Mouse (Mus musculus) limb, embryonic 13.5 days (tissue): ENCODE results near the gene Rpl10a. TPM values are rescaled to one million over a fixed set of nuclear protein-coding genes. Genes with fewer than 3 reads are reported as not detected.
"Not testable (repeated sequence)": the region's sequence is repeated elsewhere in the genome, so short reads cannot be mapped to it uniquely, and the experiment has no call there.

Source experiments
- ATAC-seq: fragments of 200-750 bp; cut with Nextera tagmentation; 2 replicates; pipeline ENCODE4 v1.8.0; 2017; ENCODE audit warnings: low read depth, moderate number of reproducible peaks, moderate TSS enrichment; ENCODE audit not compliant: low FRiP score
- H3K27ac ChIP-seq: fragments of 300-500 bp; sonication (generic); 2 replicates; pipeline ENCODE4 v1.5.1; 2015; ENCODE audit warnings: inconsistent platforms, mild to moderate bottlenecking, moderate library complexity
- H3K27me3 ChIP-seq: fragments of 300-500 bp; sonication (generic); 2 replicates; pipeline ENCODE4 v1.6.1; 2015; ENCODE audit warnings: mild to moderate bottlenecking, inconsistent platforms
- H3K36me3 ChIP-seq: fragments of 300-500 bp; sonication (generic); 2 replicates; pipeline ENCODE4 v1.6.1; 2015; ENCODE audit warnings: inconsistent platforms, mild to moderate bottlenecking, moderate library complexity
- H3K4me1 ChIP-seq: fragments of 300-500 bp; sonication (generic); 2 replicates; pipeline ENCODE4 v1.6.1; 2015; ENCODE audit warnings: inconsistent platforms
- H3K4me2 ChIP-seq: fragments of 300-500 bp; sonication (generic); replicated peaks from 2 replicates; pipeline ENCODE4 v1.6.1; 2015; ENCODE audit warnings: inconsistent platforms, mild to moderate bottlenecking, moderate library complexity
- H3K4me3 ChIP-seq: fragments of 300-500 bp; sonication (generic); 2 replicates; pipeline ENCODE4 v1.5.1; 2015; ENCODE audit warnings: moderate library complexity, mild to moderate bottlenecking, inconsistent platforms
- H3K9ac ChIP-seq: fragments of 300-500 bp; sonication (generic); 2 replicates; pipeline ENCODE4 v1.6.1; 2015; ENCODE audit warnings: mild to moderate bottlenecking, inconsistent platforms
- H3K9me3 ChIP-seq: fragments of 300-500 bp; sonication (generic); 2 replicates; pipeline ENCODE4 v1.6.1; 2016; ENCODE audit warnings: inconsistent platforms
- WGBS: fragments of 180-500 bp; shearing (Covaris S2); methylation state at CpG from one replicate; pipeline ENCODE4 v1.1.7; 2015; 5-methylcytosine and 5-hydroxymethylcytosine counted together
- polyA plus RNA-seq: library from polyadenylated mRNA; unstranded; fragments of >200 nt; fragmentation: Nextera tagmentation; extraction: Ambion mirVana; gene quantifications from 2 replicates; pipeline ENCODE4 v1.2.1, GENCODE M21; 2015

Gene Rpl10a
- polyA plus RNA-seq, 1 experiment from 2014 or later: 580 TPM

DNA sequence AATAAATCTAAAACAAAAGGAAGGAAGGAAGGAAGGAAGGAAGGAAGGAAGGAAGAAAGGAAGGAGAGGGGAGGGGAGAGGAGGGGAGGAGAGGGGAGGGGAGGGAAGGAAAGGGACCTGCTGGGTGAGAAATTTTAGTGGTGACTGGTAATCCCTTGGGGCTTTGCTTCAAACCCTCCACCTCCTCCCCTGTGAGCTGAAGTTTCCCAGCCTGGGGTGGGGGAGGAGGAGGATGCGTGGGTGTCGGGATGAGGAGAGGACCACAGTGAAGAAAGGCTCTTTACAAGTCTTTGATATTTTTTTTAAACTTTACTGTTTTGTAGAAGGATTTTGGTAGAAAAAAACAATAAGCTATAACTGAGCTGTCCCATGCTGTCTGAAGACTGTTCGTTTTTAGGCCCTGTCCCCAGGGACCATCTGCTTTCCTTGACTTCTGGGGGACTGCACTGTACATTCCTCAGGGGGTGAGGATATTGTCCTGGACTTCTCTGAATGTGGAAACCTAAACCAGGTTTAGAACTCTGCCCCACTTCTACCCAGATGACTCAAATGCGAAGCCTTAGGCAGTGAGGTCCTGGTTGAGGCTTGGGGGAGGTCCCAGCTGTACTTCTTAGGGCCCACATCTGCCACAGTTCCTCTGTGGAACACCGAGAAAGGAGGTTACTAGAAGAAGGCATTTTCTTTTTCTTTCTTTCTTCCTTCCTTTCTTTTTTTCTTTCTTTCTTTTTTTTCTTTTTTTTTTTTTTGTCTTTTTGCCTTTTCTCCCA is 16.7 kb upstream of the Rpl10a start:
- Histone ChIP-seq H3K4me1 (peaks cover 34% of the 10 kb centered on the region), H3K27ac (no peak overlapping the region), H3K9me3 (no peaks in the 10 kb centered on the region), H3K27me3 (no peaks in the 10 kb centered on the region), H3K9ac (no peak overlapping the region), H3K4me2 (no peak overlapping the region), H3K4me3 (no peak overlapping the region), H3K36me3 (peaks cover 12% of the 10 kb centered on the region)
- WGBS: 67% methylated on average over 5 of the region's 5 CpGs
- no peak for ATAC-seq

DNA sequence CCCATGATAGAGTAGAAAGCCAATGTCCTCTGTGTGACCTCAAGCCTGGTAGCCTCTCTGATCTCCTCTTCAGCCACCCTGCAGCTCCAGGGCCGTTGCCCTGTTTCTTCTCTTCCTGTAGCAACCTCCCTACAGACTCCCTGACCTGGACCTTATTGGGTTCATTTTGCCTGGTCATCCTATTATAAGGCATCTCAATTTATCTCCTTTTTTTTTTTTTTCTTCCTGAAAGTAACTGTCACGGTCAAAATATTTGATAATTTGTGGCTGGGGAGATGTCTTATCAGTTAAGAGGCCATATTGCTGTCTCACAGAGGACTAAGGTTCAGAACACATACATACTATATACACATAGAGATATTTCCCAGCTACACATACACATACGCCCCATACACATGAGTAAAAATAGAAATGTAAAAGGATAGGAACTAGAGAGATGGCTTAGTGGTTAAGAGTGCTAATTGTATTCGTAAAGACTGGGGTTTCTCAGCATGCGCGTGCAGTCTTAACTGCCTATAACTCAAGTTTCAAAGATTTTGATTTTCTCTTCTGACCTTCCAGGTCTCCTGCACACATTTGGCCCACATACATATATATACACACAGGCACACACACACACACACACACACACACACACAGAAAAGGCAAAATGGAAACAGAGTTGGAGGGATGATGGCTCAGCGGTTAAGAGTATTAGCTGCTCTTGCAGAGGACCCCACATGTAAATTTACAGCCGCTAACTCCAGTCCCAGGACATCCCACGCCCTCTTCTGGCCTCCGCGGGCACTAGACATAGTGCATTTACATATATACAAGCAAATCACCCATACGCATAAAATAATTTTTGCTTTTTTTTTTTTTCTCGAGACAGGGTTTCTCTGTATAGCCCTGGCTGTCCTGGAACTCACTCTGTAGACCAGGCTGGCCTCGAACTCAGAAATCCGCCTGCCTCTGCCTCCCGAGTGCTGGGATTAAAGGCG is 15.7 kb upstream of the Rpl10a start:
- peak overlapping the region; percentile 54 for H3K4me2 ChIP-seq
- H3K27me3 ChIP-seq: no peaks in the 10 kb centered on the region
- WGBS: 23% methylated on average over 17 of the region's 17 CpGs
- peak overlapping the region; percentile 78 for H3K4me3 ChIP-seq
- peaks cover 21% of the 10 kb centered on the region for H3K36me3 ChIP-seq
- peak overlapping the region; percentile 50; the same call in 1 of the 2 replicates for H3K9ac ChIP-seq
- peak; percentile 13 for ATAC-seq
- H3K4me1 ChIP-seq: peaks cover 34% of the 10 kb centered on the region
- H3K9me3 ChIP-seq: no peaks in the 10 kb centered on the region
- no peak overlapping the region; the same call in 1 of the 2 replicates for H3K27ac ChIP-seq

DNA sequence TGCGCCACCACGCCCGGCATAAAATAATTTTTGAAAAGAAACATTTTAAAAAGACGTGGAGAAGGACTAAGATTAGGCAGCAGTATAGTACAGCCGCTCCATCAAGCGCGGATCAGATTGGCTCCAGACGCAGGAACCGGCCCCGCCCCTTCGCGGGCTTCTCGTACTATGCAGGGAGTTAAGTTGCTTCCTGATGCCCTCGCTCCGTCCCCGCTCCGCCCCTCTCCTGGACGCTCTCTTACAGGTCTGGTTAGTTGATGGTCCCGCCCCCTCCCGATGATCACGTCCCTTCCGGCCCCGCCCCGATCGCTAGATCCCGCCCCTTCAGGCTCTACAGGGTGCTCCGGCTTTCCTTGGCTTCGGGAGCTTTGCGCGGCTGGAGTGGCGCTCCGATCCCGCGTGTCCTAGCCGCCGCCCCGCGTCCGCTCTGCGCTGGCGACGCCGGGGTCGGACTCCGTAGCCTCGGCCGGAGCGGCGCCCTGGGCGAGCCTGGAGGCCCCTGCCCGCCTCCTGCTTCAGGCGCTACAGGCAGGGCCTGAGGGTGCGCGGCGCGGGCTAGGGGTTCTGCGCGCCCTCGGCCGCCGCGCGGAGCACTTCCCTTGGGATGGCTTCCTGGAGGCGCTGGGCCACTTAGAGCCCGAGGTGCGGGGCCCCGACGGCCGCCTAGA is 14.9 kb upstream of the Rpl10a start, which contains the start of gene Fance:
Gene Fance, plus strand, starts transcription at position 308 of the 668 bp plus-strand sequence.
- under 1% methylated on average over 68 of the region's 69 CpGs for WGBS
- peak; percentile 98 for ATAC-seq
- H3K4me1 ChIP-seq: peaks cover 33% of the 10 kb centered on the region

DNA sequence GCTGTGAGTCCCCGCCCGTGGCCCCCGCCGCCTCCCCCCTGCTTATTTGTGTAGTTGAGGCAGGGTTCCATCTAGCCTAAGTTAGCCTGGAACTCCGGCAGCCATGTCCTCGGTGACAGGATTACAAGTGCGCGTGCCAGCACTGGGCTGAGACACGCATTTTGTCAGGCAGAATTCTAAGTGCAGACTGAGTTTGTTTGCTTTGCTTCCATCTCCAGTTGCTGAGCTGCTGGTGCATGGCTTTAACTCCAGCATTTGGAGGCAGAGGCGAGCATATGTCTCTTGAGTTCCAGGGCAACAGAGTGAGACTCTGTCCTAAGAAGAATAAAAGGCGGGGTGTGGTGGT is 14.4 kb upstream of the Rpl10a start:
- ATAC-seq: peak; percentile 4; the same call in 1 of the 2 replicates
- H3K27me3 ChIP-seq: no peaks in the 10 kb centered on the region
- peaks cover 34% of the 10 kb centered on the region for H3K36me3 ChIP-seq
- peak overlapping the region; percentile 92 for H3K27ac ChIP-seq
- peaks cover 28% of the 10 kb centered on the region for H3K4me1 ChIP-seq
- no peaks in the 10 kb centered on the region for H3K9me3 ChIP-seq
- WGBS: 3% methylated on average over 11 of the region's 11 CpGs
- peak overlapping the region; percentile 91 for H3K9ac ChIP-seq
- H3K4me3 ChIP-seq: peak overlapping the region; percentile 78
- peak overlapping the region; percentile 82 for H3K4me2 ChIP-seq

More for the DNA sequence above, 14.9 kb upstream of the Rpl10a start, which contains the start of gene Fance:
- peak within 1 kb of the TSS; percentile 82 for H3K4me2 ChIP-seq
- H3K4me3 ChIP-seq: peak within 1 kb of the TSS; percentile 78
- H3K27ac ChIP-seq: peak within 1 kb of the TSS; percentile 92
- H3K9me3 ChIP-seq: no peaks in the 10 kb centered on the region
- no peaks in the 10 kb centered on the region for H3K27me3 ChIP-seq
- peaks cover 29% of the 10 kb centered on the region for H3K36me3 ChIP-seq
- peak within 1 kb of the TSS; percentile 91 for H3K9ac ChIP-seq

DNA sequence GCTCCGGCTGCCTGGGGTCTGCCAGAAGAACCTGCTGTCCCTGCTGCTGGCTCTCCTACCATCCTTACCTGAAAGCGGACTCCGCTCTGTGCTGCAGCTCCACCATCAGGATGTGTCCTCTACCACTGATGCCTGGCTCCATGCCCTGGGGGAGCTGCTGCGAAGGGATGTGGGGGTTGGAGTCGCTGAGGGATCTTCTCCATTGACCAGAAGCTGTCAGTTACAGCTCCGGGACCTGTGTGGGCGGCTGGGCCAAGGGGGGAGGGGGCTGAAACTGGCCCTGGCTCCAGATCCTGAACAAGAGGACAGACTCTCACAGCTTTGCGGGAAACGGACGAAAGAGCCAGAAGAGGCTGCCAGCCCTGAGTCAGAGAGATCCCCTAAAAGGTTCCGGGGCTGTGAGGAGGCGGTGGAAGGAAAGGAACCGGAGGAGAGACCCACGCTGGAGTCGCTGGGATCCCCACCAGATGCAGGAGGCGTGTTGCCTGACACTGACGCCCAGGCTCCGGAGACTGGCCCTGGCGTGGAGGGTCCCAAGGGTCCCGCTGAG is 12.6 kb upstream of the Rpl10a start:
- H3K9ac ChIP-seq: peak overlapping the region; percentile 35; the same call in 1 of the 2 replicates
- H3K36me3 ChIP-seq: peaks cover 50% of the 10 kb centered on the region
- no peak overlapping the region for H3K4me2 ChIP-seq
- H3K4me3 ChIP-seq: no peak overlapping the region
- H3K9me3 ChIP-seq: no peaks in the 10 kb centered on the region
- WGBS: 88% methylated on average over 20 of the region's 20 CpGs
- H3K4me1 ChIP-seq: peaks cover 28% of the 10 kb centered on the region
- no peaks in the 10 kb centered on the region for H3K27me3 ChIP-seq
- no peak for ATAC-seq
- no peak overlapping the region for H3K27ac ChIP-seq

DNA sequence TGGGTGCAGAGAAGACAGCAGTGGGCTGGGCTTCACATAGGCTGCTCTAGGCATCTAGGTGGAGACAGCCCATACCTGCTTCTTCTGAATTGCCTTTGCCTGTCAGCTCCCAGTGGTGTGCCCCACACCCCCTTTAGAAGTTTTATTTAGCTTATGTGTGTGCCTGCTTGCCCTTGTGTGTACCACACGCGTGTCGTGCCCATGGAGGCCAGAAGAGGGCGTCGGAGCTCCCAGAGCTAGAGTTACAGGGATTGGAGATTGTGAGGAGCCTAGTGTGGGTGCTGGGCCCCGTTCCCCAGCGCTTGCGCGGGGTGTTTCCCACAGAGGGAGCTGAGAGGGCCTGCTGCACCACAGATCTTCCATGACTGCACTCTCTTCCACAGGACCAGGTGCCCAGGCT is 11.8 kb upstream of the Rpl10a start:
- no peak overlapping the region for H3K4me2 ChIP-seq
- H3K27me3 ChIP-seq: no peaks in the 10 kb centered on the region
- no peak for ATAC-seq
- no peak overlapping the region for H3K4me3 ChIP-seq
- H3K36me3 ChIP-seq: peaks cover 58% of the 10 kb centered on the region
- no peak overlapping the region for H3K27ac ChIP-seq
- 91% methylated on average over 9 of the region's 9 CpGs for WGBS
- no peaks in the 10 kb centered on the region for H3K9me3 ChIP-seq
- peaks cover 28% of the 10 kb centered on the region for H3K4me1 ChIP-seq
- H3K9ac ChIP-seq: no peak overlapping the region

DNA sequence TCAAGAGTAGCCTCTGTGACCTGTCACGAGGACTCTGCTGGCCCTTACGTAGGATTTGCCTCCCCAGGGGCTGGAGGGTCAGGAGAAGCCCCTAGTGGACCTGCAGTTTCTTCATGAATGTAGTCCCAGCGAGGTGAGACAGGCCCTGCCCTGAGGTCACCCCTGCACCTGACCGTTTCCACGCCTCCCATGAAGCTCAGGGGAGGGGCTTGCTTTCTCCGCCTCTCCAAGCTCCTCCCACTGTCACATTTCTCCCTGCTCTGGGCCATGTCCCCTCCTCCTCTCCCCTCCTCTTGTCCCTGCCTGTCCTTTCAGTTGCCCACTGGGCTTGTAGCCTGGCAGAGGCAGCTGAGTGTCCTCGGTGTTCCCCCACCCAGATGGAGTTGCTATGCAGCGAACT is 11.2 kb upstream of the Rpl10a start:
- no peak overlapping the region for H3K9ac ChIP-seq
- peaks cover 28% of the 10 kb centered on the region for H3K4me1 ChIP-seq
- no peaks in the 10 kb centered on the region for H3K9me3 ChIP-seq
- no peak overlapping the region for H3K4me2 ChIP-seq
- WGBS: 58% methylated on average over 8 of the region's 8 CpGs
- no peak overlapping the region for H3K27ac ChIP-seq
- peaks cover 62% of the 10 kb centered on the region for H3K36me3 ChIP-seq
- H3K4me3 ChIP-seq: no peak overlapping the region
- ATAC-seq: no peak
- H3K27me3 ChIP-seq: no peaks in the 10 kb centered on the region

DNA sequence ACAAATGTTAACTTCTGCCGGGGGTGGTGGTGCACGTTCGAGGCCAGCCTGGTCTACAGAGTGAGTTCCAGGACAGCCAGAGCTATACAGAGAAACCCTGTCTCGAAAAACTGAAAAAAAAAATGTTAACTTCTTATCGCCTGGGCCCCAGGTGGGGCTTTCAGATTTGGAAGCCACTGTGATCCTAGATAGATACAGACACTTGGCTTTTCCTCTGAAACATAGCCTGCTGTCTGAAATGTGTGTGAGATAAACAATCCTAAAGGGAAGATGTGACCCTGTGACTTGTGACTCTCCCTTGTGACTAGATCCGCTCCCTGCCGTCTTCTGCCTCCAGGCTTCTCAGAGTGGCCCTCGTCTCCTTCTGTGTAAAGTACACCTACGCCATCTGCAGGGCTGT is 10.5 kb upstream of the Rpl10a start:
- H3K27ac ChIP-seq: no peak overlapping the region
- 91% methylated on average over 9 of the region's 9 CpGs for WGBS
- no peaks in the 10 kb centered on the region for H3K9me3 ChIP-seq
- H3K4me1 ChIP-seq: peaks cover 23% of the 10 kb centered on the region
- ATAC-seq: no peak
- H3K4me2 ChIP-seq: no peak overlapping the region
- H3K4me3 ChIP-seq: no peak overlapping the region
- H3K36me3 ChIP-seq: peaks cover 68% of the 10 kb centered on the region
- H3K27me3 ChIP-seq: no peaks in the 10 kb centered on the region
- H3K9ac ChIP-seq: no peak overlapping the region

DNA sequence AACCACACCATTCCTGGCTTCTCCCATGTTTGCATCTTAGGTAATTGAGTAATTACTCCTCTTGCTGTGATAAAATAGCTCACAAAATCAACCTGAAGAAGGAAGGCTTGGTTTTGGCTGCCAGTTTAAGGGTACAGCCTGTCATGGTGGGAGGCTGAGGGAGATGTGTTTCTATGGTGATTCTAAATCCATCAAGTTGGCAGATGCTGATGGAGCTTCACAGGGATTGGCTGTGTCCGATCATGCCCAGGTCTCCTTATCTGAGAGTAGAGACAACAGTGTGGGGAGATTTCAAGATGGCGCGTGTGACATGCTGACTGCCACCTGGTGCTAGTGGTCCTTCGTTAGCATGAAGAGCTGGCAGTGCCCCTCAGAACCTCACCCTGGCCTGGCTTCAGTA is 6.6 kb upstream of the Rpl10a start:
- Histone ChIP-seq H3K4me1 (no peaks in the 10 kb centered on the region), H3K27ac (no peak overlapping the region), H3K36me3 (peaks cover 84% of the 10 kb centered on the region), H3K9ac (no peak overlapping the region), H3K4me2 (no peak overlapping the region), H3K9me3 (peaks cover 8% of the 10 kb centered on the region; the same call in 1 of the 2 replicates), H3K4me3 (no peak overlapping the region), H3K27me3 (no peaks in the 10 kb centered on the region)
- 97% methylated on average over 4 of the region's 4 CpGs for WGBS
- no peak for ATAC-seq

DNA sequence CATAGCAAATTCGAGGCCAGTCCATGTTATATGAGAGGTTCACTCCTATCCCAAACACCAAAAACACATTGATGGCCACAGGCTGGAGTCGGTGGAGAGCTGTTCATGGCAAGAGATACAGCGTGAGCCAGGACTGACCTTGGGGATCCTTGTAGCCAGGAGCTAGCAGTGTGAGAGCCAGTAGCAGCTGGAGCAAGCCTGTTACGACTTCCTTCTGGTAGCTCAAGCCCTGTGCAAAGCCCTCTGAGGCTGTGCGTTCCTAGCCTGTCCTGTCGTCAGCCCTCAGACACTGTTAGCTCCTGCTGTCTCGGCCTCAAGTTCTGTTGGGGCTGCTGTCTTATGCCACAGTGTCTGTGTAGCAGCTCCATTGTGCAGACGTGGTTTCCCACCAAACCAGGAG is 4.5 kb upstream of the Rpl10a start:
- no peak overlapping the region for H3K9ac ChIP-seq
- ATAC-seq: no peak
- no peak overlapping the region for H3K4me3 ChIP-seq
- H3K9me3 ChIP-seq: peaks cover 8% of the 10 kb centered on the region; the same call in 1 of the 2 replicates
- H3K36me3 ChIP-seq: peaks cover 64% of the 10 kb centered on the region
- peaks cover 8% of the 10 kb centered on the region for H3K4me1 ChIP-seq
- H3K4me2 ChIP-seq: no peak overlapping the region
- WGBS: 94% methylated on average over 8 of the region's 8 CpGs
- no peak overlapping the region for H3K27ac ChIP-seq
- H3K27me3 ChIP-seq: no peaks in the 10 kb centered on the region

DNA sequence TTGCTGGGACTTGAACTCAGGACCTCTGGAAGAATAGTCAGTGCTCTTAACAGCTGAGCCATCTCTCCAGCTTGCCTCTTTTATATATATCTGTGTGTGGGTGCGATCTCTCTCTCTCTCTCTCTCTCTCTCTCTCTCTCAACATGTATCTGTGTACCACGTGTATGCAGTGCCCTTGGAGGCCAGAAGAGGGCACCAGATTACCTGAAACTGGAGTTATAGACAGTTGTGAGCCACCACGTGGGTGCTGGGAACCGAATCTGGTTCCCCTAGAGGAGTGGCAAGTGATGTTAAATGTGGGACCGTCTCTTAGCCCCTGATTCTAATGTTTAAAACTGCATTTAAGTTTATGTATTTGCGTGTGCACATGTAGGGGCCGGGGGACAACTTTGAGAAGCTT is 3.9 kb upstream of the Rpl10a start:
- H3K9me3 ChIP-seq, H3K4me3 ChIP-seq, H3K4me2 ChIP-seq, H3K4me1 ChIP-seq, H3K9ac ChIP-seq, H3K27me3 ChIP-seq, H3K27ac ChIP-seq, ATAC-seq: not testable (repeated sequence)
- peaks cover 62% of the 10 kb centered on the region for H3K36me3 ChIP-seq
- 94% methylated on average over 7 of the region's 7 CpGs for WGBS
